Mouse (Mus musculus) neural tube, embryonic 13.5 days (tissue): ENCODE results near the gene Prkcg. TPM values are rescaled to one million over a fixed set of nuclear protein-coding genes. Genes with fewer than 3 reads are reported as not detected.

ENCODE experiments used
- ATAC-seq: fragments of 200-750 bp; cut with Nextera tagmentation; 2 replicates; pipeline ENCODE4 v1.8.0; 2017; ENCODE audit warnings: low read depth, mild to moderate bottlenecking, moderate TSS enrichment, moderate library complexity
- H3K27ac ChIP-seq: fragments of 300-500 bp; sonication (generic); replicated peaks from 2 replicates; pipeline ENCODE4 v1.5.1; 2015; ENCODE audit warnings: moderate library complexity, mild to moderate bottlenecking, inconsistent platforms
- H3K27me3 ChIP-seq: fragments of 300-500 bp; sonication (generic); 2 replicates; pipeline ENCODE4 v1.6.1; 2015; ENCODE audit warnings: mild to moderate bottlenecking, inconsistent platforms
- H3K36me3 ChIP-seq: fragments of 300-500 bp; sonication (generic); 2 replicates; pipeline ENCODE4 v1.6.1; 2015; ENCODE audit warnings: mild to moderate bottlenecking, inconsistent platforms
- H3K4me1 ChIP-seq: fragments of 300-500 bp; sonication (generic); replicated peaks from 2 replicates; pipeline ENCODE4 v1.6.1; 2015; ENCODE audit warnings: inconsistent platforms
- H3K4me2 ChIP-seq: fragments of 300-500 bp; sonication (generic); 2 replicates; pipeline ENCODE4 v1.6.1; 2015; ENCODE audit warnings: inconsistent platforms, mild to moderate bottlenecking, moderate library complexity
- H3K4me3 ChIP-seq: fragments of 300-500 bp; sonication (generic); 2 replicates; pipeline ENCODE4 v1.5.1; 2015; ENCODE audit warnings: mild to moderate bottlenecking, inconsistent platforms
- H3K9ac ChIP-seq: fragments of 300-500 bp; sonication (generic); 2 replicates; pipeline ENCODE4 v1.6.1; 2015; ENCODE audit warnings: moderate library complexity, mild to moderate bottlenecking, inconsistent platforms
- H3K9me3 ChIP-seq: fragments of 300-500 bp; sonication (generic); 2 replicates; pipeline ENCODE4 v1.6.1; 2016; ENCODE audit warnings: inconsistent platforms
- WGBS: fragments of 180-500 bp; shearing (Covaris S2); methylation state at CpG from one replicate; pipeline ENCODE4 v1.1.7; 2015; 5-methylcytosine and 5-hydroxymethylcytosine counted together
- polyA plus RNA-seq: library from polyadenylated mRNA; unstranded; fragments of >200 nt; fragmentation: Nextera tagmentation; extraction: Ambion mirVana; gene quantifications from 2 replicates; pipeline ENCODE4 v1.2.1, GENCODE M21; 2015

Gene Prkcg
- polyA plus RNA-seq, 1 experiment from 2014 or later: 0.64 TPM

DNA sequence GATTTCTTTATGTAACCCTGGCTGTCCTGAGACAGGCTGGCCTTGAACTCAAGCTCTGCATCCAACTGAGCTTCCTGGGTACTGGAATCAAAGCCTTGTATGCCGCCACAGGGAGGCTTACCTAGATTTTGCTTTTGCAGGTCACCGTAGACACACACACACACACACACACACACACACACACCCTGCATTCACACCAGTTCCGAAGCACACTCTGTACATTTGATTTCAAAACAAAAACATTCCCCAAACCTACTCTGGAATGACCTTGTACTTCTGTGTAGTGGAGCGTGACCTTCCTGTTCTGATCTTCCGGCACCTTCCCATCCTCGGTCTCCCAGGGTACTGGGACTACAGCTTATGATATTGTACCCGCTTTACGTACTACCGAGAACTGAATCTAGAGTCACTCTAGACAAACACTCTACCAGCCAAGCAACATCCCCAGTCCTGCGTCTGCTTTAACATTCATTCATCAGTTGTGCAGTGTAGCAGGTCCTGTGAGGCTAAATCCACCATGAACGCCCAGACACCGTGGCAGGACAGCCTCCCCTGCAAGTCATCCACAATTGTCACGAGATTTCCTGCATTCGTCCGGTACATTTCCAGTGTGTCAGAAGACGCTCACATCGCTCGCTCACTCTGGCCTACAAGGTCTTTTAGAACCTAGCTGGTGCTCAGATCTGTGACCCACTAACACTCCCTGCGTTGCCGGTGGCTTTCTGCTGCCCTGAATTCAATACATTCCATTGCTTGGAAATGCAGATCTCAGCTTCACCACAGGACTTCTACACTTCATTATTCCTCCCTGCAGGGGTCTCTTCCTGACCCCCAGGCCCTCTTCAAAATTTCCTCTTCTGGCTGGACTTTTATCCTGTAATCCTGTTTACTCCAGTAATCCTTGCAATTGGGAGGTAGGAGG lies 58.6 kb downstream of the Prkcg start:
- Histone ChIP-seq H3K4me3 (no peak overlapping the region), H3K9ac (no peak overlapping the region), H3K4me1 (no peaks in the 10 kb centered on the region), H3K27ac (no peak overlapping the region), H3K4me2 (no peak overlapping the region), H3K27me3 (no peaks in the 10 kb centered on the region), H3K36me3 (peaks cover 92% of the 10 kb centered on the region), H3K9me3 (no peaks in the 10 kb centered on the region)
- WGBS: 51% methylated on average over 20 of the region's 20 CpGs
- no peak for ATAC-seq

DNA sequence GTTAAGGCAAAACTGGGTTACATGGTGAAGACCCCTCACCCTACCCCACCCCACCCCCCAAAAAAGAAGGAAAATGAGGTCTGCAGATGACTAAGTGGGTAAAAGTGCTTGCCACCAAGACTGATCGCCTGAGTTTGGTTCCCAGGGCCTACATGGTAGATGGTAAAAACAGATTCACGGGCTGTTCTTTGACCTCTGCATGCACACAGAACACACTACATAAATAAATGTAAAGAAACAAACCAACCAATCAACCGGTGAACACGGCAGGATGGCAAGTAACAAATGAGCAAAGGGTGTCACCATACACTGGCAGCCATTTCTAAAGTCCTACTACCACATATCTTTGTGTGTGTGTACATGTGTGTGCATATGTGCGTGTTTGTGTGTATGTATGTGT lies 59.3 kb downstream of the Prkcg start:
- Histone ChIP-seq H3K4me1 (no peaks in the 10 kb centered on the region), H3K27me3 (no peaks in the 10 kb centered on the region), H3K9me3 (no peaks in the 10 kb centered on the region), H3K9ac (no peak overlapping the region), H3K36me3 (peaks cover 90% of the 10 kb centered on the region), H3K4me3 (no peak overlapping the region), H3K27ac (no peak overlapping the region), H3K4me2 (no peak overlapping the region)
- no peak for ATAC-seq
- WGBS: 71% methylated on average over 5 of the region's 5 CpGs

DNA sequence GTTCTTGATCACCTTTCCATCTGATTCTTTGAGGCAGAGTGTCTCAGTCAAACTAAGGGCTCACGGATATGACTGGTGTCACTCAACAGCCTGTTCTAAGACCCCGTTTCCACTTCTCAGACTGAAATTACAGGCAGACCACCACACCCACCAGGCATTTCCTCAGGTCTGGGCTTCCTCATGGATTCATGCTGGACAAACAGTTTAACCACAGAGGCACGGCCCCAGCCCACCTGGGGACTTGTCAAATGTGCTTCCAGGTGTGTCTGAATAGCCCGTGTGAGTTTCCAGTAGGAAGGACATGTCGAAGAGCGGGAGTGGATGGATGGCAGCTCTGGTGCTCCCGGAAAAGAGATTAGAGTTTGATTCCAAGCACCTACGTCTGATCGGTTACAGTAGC lies 60.8 kb downstream of the Prkcg start:
- Histone ChIP-seq H3K9ac (no peak overlapping the region), H3K4me3 (no peak overlapping the region), H3K4me2 (no peak overlapping the region), H3K36me3 (peaks cover 82% of the 10 kb centered on the region), H3K4me1 (no peaks in the 10 kb centered on the region), H3K27ac (no peak overlapping the region), H3K27me3 (no peaks in the 10 kb centered on the region), H3K9me3 (no peaks in the 10 kb centered on the region)
- ATAC-seq: no peak
- 90% methylated on average over 9 of the region's 9 CpGs for WGBS

DNA sequence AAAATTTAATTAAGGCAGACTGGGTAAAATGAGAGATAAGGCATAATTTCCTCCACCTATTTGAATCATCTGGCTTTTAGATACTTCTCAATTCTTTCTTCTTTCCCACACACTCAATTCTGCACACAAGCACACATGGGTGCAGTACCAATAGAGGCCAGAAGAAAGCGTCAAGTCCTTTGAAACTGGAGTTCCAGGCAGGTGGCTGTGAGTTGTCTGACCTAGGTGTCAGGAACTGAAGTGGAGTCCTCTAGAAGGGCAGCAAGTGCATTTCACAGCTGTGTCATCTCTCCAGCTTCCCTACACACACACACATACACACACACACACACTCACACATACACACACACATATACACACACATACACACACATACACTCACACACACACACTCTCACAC lies 62.6 kb downstream of the Prkcg start:
- Histone ChIP-seq H3K9ac (no peak overlapping the region), H3K36me3 (peaks cover 80% of the 10 kb centered on the region), H3K4me1 (no peaks in the 10 kb centered on the region), H3K4me2 (no peak overlapping the region), H3K4me3 (no peak overlapping the region), H3K9me3 (no peaks in the 10 kb centered on the region), H3K27me3 (no peaks in the 10 kb centered on the region), H3K27ac (no peak overlapping the region)
- no peak for ATAC-seq
- WGBS: 87% methylated on average over 1 of the region's 1 CpGs

DNA sequence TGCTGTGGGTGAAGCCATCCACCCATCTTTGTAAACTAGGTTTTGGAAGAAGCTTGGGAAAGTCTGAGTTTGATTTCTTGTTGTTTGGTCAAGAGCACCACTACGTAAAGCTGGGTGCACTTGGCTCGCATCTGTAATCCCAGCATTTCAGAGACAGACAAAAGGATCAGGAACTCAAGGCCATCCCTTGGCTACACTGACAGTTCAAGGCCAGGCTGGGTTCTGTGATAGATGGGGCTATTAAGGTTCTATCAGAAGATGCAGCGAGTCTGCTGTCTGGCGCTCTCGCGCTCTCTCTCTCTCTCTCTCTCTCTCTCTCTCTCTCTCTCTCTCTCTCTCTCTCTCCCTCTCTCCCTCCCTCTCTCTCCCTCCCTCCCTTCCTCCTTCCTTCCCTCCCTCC lies 65.9 kb downstream of the Prkcg start:
- H3K4me3 ChIP-seq: no peak overlapping the region
- no peak for ATAC-seq
- H3K36me3 ChIP-seq: peaks cover 74% of the 10 kb centered on the region
- H3K27ac ChIP-seq: no peak overlapping the region
- H3K4me1 ChIP-seq: no peaks in the 10 kb centered on the region
- 83% methylated on average over 6 of the region's 6 CpGs for WGBS
- H3K4me2 ChIP-seq: no peak overlapping the region
- H3K9me3 ChIP-seq: no peaks in the 10 kb centered on the region
- no peaks in the 10 kb centered on the region for H3K27me3 ChIP-seq
- H3K9ac ChIP-seq: no peak overlapping the region

DNA sequence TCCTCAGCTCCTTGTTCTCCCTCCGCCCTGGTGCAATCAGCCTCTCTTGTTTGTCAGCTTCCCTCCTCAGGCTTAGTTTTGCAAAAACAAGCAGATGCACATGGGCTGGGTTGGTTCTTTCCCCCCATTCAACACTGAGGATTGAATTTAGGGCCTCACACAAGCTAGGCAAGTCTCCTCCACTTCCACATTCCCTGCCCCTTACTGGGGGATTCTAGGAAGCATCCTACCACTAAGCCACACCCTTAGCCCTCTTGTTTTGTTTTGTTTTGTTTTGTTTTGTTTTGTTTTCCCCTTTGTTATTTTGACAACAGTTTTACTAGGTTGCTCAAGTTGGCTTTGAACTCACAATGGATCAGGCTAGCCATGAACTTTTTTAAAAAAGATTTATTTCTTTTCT lies 71.7 kb downstream of the Prkcg start:
- no peak for ATAC-seq
- H3K36me3 ChIP-seq: peaks cover 81% of the 10 kb centered on the region
- no peak overlapping the region for H3K27ac ChIP-seq
- no peak overlapping the region for H3K4me2 ChIP-seq
- peaks cover 4% of the 10 kb centered on the region; the same call in 1 of the 2 replicates for H3K27me3 ChIP-seq
- no peak overlapping the region for H3K4me3 ChIP-seq
- no peaks in the 10 kb centered on the region for H3K9me3 ChIP-seq
- H3K4me1 ChIP-seq: no peaks in the 10 kb centered on the region
- H3K9ac ChIP-seq: no peak overlapping the region
- 95% methylated on average over 1 of the region's 1 CpGs for WGBS

DNA sequence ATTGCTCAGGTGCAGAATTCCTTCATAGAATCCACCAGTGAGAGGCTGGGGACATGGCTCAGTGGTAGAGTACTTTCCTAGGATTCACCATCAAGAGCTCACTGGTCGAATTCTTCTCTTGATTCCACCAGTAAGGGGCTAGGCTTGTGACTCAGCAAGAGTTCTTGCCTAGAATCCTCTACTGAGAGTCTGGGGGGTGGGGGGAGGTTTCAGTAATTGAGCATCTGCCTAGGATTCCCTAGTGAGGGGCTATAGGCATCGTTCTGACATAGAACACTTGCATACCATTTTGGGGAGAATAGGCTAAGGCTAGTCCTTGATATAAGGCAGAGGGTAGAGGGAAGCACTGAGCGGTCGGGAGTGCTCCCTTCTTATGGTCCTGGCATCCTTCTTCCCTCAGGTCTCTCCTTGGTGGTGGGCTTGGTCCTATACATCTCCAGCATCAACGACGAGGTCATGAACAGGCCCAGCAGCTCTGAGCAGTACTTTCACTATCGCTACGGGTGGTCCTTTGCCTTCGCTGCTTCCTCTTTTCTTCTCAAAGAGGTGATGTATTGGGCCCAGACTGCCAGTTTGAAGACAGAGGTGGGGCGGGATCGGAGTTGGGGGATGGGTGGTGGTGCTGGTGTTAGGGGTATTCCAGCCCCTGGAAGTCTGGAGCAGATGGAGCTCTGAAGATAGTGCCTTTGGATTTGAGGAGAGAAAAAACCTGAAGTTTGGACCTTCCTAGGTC lies 76.7 kb downstream of the Prkcg start:
- Histone ChIP-seq H3K27ac (no peak overlapping the region), H3K9ac (no peak overlapping the region), H3K36me3 (peaks cover 51% of the 10 kb centered on the region), H3K27me3 (peaks cover 18% of the 10 kb centered on the region), H3K4me2 (no peak overlapping the region), H3K4me3 (no peak overlapping the region), H3K4me1 (peaks cover 10% of the 10 kb centered on the region), H3K9me3 (no peaks in the 10 kb centered on the region)
- 32% methylated on average over 11 of the region's 11 CpGs for WGBS
- ATAC-seq: no peak

DNA sequence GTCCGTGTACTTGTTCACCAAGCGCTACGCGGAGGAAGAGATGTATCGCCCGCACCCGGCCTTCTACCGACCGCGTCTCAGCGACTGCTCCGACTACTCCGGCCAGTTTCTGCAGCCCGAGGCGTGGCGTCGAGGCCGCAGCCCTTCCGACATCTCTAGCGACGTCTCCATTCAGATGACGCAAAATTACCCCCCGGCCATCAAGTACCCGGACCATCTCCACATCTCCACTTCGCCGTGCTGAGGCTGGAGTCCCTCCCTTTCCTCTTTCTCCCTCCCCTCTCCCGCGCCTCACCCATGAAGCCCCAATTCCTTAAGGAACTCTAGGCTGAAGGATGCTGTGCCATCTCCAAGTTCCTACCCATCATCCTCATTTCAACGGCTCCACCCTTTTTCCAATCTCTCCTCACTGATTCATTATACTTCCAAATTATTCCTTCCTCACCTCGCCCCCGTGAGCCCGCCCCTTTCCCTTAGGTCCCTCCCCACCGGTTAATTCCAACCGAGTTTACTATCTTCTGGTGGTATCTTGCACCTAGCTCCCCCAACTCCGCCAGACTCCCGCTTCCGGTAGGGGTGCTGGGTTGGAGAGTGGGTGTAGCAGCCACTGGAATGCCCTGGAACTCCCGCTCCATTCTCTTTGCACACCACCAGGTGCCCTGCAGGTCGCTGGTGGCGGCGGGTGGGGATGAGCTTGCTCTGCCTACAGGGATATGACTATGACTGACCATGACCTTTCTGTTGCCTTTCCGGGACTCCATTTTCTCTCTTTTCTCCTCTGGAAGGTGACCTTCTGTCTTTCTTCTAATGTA lies 77.9 kb downstream of the Prkcg start:
- 0 out of 2 replicates have a peak, but pooled peaks have one; percentile 20 for ATAC-seq
- peaks cover 18% of the 10 kb centered on the region for H3K27me3 ChIP-seq
- H3K36me3 ChIP-seq: peaks cover 41% of the 10 kb centered on the region
- no peaks in the 10 kb centered on the region for H3K9me3 ChIP-seq
- no peak overlapping the region for H3K9ac ChIP-seq
- no peak overlapping the region for H3K4me3 ChIP-seq
- no peak overlapping the region for H3K27ac ChIP-seq
- 0 out of 2 replicates have a peak overlapping the region, but pooled peaks have one; percentile 18 for H3K4me2 ChIP-seq
- 16% methylated on average over 42 of the region's 42 CpGs for WGBS
- peaks cover 10% of the 10 kb centered on the region for H3K4me1 ChIP-seq

DNA sequence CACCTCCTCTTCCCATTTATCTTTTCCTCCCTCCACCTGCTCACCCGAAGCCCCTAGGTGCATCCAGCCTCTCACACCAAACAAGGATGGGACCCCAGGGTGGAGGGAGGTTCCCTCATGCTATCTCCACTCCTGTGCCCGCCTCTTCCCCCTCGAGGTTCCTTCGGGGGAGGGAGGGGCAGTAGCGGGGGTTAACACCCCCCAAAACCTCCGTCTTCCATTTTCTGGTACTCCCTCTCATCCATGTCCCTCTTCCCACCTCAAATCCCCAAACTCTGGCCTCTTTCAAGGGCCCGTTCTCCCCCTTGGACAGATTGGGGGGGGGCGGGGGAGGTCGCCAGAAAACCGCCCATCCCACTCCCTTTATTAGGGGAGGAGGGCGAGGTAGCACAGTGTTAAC lies 78.6 kb downstream of the Prkcg start:
- Histone ChIP-seq H3K27me3 (peaks cover 18% of the 10 kb centered on the region), H3K4me3 (no peak overlapping the region), H3K9ac (no peak overlapping the region), H3K9me3 (no peaks in the 10 kb centered on the region), H3K4me2 (peak overlapping the region; percentile 24), H3K27ac (no peak overlapping the region), H3K4me1 (peaks cover 10% of the 10 kb centered on the region), H3K36me3 (peaks cover 36% of the 10 kb centered on the region)
- 0 out of 2 replicates have a peak, but pooled peaks have one; percentile 48 for ATAC-seq
- WGBS: 16% methylated on average over 11 of the region's 11 CpGs

DNA sequence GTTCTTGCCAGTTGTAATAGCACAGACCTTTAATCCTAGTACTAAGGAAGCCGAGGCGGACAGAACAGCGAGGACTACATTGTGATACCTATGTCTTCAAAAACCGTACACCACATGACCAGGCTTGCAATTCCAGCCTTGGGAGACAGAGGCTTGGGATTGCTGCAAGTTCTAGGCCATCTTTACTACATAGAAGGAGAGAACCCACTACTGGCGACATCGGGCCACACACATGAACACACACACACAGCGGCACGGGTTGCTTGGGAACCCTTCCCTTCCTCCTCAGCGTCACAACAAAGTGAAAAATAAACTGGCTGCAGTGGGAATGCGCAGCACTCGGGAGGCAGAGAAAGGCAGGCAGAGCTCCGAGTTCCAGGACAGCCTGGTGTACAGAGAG lies 79.3 kb downstream of the Prkcg start:
- 30% methylated on average over 12 of the region's 12 CpGs for WGBS

DNA sequence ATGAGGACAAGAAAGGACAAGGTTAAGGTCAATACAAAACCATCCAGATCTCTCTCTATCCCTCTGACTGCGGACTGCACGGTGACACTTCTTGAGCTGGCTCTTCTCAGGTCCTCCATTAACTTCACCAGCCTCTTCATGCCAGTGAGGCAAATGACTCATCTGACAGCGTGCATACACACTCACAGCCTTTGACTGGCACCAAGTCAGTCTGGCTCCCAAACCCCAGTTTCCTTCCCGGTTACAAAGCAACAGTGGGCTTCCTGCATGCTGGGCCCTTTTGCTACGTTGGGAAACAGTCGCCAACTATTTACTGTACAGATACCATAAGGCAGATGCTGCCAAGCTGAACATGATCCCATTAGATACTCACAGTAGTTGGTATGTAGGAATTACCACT lies 80.2 kb downstream of the Prkcg start:
- Histone ChIP-seq H3K4me2 (no peak overlapping the region), H3K4me1 (peaks cover 10% of the 10 kb centered on the region), H3K9ac (no peak overlapping the region), H3K36me3 (peaks cover 29% of the 10 kb centered on the region), H3K4me3 (no peak overlapping the region), H3K27me3 (peaks cover 18% of the 10 kb centered on the region), H3K27ac (no peak overlapping the region), H3K9me3 (no peaks in the 10 kb centered on the region)
- ATAC-seq: no peak
- WGBS: 81% methylated on average over 6 of the region's 6 CpGs

More for the DNA sequence above, 79.3 kb downstream of the Prkcg start:
- Histone ChIP-seq H3K27me3 (peaks cover 18% of the 10 kb centered on the region), H3K36me3 (peaks cover 35% of the 10 kb centered on the region), H3K4me2 (no peak overlapping the region), H3K4me3 (no peak overlapping the region), H3K9ac (no peak overlapping the region), H3K9me3 (no peaks in the 10 kb centered on the region), H3K4me1 (peaks cover 10% of the 10 kb centered on the region), H3K27ac (no peak overlapping the region)
- ATAC-seq: no peak

DNA sequence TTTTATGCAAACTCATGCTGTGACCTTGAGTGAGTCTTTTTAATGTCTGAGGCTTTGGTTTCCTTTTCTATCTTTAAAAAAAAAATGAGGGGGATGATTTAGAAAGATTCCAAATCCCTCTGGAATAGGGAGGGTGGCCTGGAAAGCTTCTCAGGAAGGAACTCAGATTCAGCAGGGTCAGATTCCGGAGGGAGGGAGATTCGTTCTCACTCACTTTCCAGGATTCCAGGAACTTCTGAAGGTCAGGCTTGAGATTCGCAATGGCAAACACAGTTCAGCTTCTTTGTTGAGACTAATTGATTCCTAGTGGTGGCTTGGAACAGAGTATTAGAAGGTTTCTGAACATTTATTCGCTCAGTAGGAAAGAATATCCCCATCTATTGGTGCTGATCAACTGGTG lies 81.4 kb downstream of the Prkcg start:
- Histone ChIP-seq H3K27ac (no peak overlapping the region), H3K9me3 (no peaks in the 10 kb centered on the region), H3K4me1 (peaks cover 10% of the 10 kb centered on the region), H3K4me2 (no peak overlapping the region), H3K27me3 (peaks cover 16% of the 10 kb centered on the region), H3K4me3 (no peak overlapping the region), H3K36me3 (peaks cover 17% of the 10 kb centered on the region), H3K9ac (no peak overlapping the region)
- 62% methylated on average over 4 of the region's 4 CpGs for WGBS
- ATAC-seq: no peak
